Mouse (Mus musculus) liver, embryonic 16.5 days (tissue): ENCODE results near the gene Gtf3c2. TPM values are rescaled to one million over a fixed set of nuclear protein-coding genes. Genes with fewer than 3 reads are reported as not detected.

ENCODE experiments used
- ATAC-seq: fragments of 200-750 bp; cut with Nextera tagmentation; 2 replicates; pipeline ENCODE4 v1.8.0; 2017; ENCODE audit warnings: low read depth, mild to moderate bottlenecking, moderate number of reproducible peaks, moderate library complexity
- H3K27ac ChIP-seq: fragments of 300-500 bp; sonication (generic); 2 replicates; pipeline ENCODE4 v1.5.1; 2014; ENCODE audit warnings: mild to moderate bottlenecking, low read length
- H3K27me3 ChIP-seq: fragments of 300-500 bp; sonication (generic); 2 replicates; pipeline ENCODE4 v1.6.1; 2014; ENCODE audit warnings: low read depth, low read length, mixed read lengths; ENCODE audit not compliant: control insufficient read depth, insufficient read depth
- H3K36me3 ChIP-seq: fragments of 300-500 bp; sonication (generic); 2 replicates; pipeline ENCODE4 v1.6.1; 2014; ENCODE audit warnings: mild to moderate bottlenecking; ENCODE audit not compliant: control insufficient read depth, insufficient read depth
- H3K4me1 ChIP-seq: fragments of 300-500 bp; sonication (generic); 2 replicates; pipeline ENCODE4 v1.6.1; 2014; ENCODE audit warnings: low read depth, low read length, mixed read lengths; ENCODE audit not compliant: control insufficient read depth
- H3K4me2 ChIP-seq: fragments of 300-500 bp; sonication (generic); 2 replicates; pipeline ENCODE4 v1.6.1; 2014; ENCODE audit warnings: low read depth, low read length, mixed read lengths
- H3K4me3 ChIP-seq: fragments of 300-500 bp; sonication (generic); 2 replicates; pipeline ENCODE4 v1.5.1; 2014; ENCODE audit warnings: low read depth, mild to moderate bottlenecking, low read length
- H3K9ac ChIP-seq: fragments of 300-500 bp; sonication (generic); 2 replicates; pipeline ENCODE4 v1.6.1; 2014; ENCODE audit warnings: low read depth, low read length
- H3K9me3 ChIP-seq: fragments of 300-500 bp; sonication (generic); replicated peaks from 2 replicates; pipeline ENCODE4 v1.6.1; 2016; ENCODE audit warnings: low read length; ENCODE audit not compliant: control insufficient read depth
- WGBS: fragments of 180-500 bp; shearing (Covaris S2); extraction: QIAGEN DNeasy Blood & Tissue Kit; methylation state at CpG from one replicate; pipeline ENCODE4 v1.1.7; 2014; ENCODE audit not compliant: insufficient replicate concordance; 5-methylcytosine and 5-hydroxymethylcytosine counted together
- polyA plus RNA-seq: library from polyadenylated mRNA; unstranded; fragments of >200 nt; fragmentation: Nextera tagmentation; extraction: Ambion mirVana; gene quantifications from 2 replicates; pipeline ENCODE4 v1.2.1, GENCODE M21; 2015

Gtf3c2 gene
- polyA plus RNA-seq, 1 experiment from 2014 or later, result 32.2 TPM

GRCm38 (mm10) chr5:31199321-31199892 is 19.5 kb upstream of the Gtf3c2 start:
- no peaks in the 10 kb centered on the region for H3K27me3 ChIP-seq
- ATAC-seq, result no peak
- no peak overlapping the region for H3K27ac ChIP-seq
- H3K4me2 ChIP-seq, result no peak overlapping the region
- H3K9ac ChIP-seq, result no peak overlapping the region
- H3K9me3 ChIP-seq, result no peaks in the 10 kb centered on the region
- WGBS, result 90% methylated on average over 19 of the region's 19 CpGs
- peaks cover 16% of the 10 kb centered on the region for H3K4me1 ChIP-seq
- peaks cover 63% of the 10 kb centered on the region for H3K36me3 ChIP-seq
- no peak overlapping the region for H3K4me3 ChIP-seq

DNA sequence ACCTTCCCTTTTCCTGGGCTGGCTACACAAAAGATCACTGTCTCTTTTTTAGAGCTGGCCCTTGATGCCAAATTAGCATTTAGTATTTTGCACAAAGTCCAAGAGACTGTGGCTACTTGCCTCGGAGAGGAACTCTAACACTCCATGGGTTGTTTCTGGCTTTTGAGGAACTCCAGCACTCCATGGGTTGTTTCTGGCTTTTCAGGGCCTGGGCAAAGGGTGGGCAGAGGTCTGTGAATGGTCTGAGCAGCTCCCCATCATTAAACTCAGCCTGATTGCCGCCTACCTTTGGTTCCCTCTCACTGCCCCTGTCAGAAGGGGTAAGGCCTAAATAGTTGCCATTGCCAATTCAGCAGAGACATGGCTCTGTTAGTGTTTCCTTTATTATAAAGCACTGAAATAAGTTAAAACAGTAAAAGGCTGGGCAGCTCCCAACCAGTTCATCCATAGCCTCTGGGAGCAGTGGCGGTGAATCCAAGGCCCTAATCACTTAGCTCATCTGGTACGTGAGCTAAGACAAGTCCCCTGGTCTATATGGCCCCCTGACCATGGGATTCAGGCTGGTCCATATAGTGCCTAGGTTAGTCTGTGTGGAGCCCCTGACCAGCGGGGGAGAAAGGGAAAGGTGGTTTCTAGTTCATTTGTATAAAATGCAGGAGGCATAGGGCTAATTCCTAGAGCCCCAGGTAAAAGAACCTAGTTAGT is 18.8 kb upstream of the Gtf3c2 start:
- Histone ChIP-seq H3K9ac (no peak overlapping the region), H3K4me3 (no peak overlapping the region), H3K27me3 (no peaks in the 10 kb centered on the region), H3K4me2 (no peak overlapping the region), H3K4me1 (peaks cover 21% of the 10 kb centered on the region), H3K36me3 (peaks cover 58% of the 10 kb centered on the region), H3K27ac (no peak overlapping the region), H3K9me3 (no peaks in the 10 kb centered on the region)
- no peak for ATAC-seq
- 74% methylated on average over 5 of the region's 5 CpGs for WGBS

DNA sequence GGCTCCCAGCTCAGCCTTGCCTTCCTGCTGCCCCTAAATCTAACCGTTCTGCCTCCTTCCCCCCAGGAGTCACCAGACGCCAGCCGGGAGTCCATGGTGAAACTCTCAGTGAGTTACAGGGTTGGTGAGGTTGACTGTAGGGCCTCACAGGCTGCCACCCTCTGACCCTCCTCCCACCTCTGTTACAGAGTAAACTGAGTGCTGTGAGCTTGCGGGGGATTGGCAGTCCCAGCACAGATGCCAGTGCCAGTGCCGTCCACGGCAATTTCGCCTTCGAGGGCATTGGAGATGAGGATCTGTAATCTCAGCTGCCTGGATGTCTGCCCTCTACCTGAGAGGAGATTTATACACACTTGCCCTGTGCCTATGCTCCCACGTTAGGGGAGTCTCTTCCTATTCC is 18.2 kb upstream of the Gtf3c2 start:
- H3K9me3 ChIP-seq, result no peaks in the 10 kb centered on the region
- WGBS, result 80% methylated on average over 9 of the region's 9 CpGs
- no peak overlapping the region for H3K4me2 ChIP-seq
- ATAC-seq, result no peak
- no peak overlapping the region for H3K27ac ChIP-seq
- H3K27me3 ChIP-seq, result no peaks in the 10 kb centered on the region
- peaks cover 58% of the 10 kb centered on the region for H3K36me3 ChIP-seq
- H3K4me3 ChIP-seq, result no peak overlapping the region
- peaks cover 21% of the 10 kb centered on the region for H3K4me1 ChIP-seq
- H3K9ac ChIP-seq, result no peak overlapping the region

- Histone ChIP-seq H3K4me3 (no peak overlapping the region), H3K27ac (no peak overlapping the region), H3K27me3 (no peaks in the 10 kb centered on the region), H3K4me1 (peaks cover 15% of the 10 kb centered on the region), H3K9ac (no peak overlapping the region), H3K36me3 (peaks cover 51% of the 10 kb centered on the region), H3K4me2 (no peak overlapping the region), H3K9me3 (no peaks in the 10 kb centered on the region)
- no peak for ATAC-seq
- 91% methylated on average over 12 of the region's 12 CpGs for WGBS
Observed at GRCm38 (mm10) chr5:31197072-31197471, 17.1 kb upstream of the Gtf3c2 start.

DNA sequence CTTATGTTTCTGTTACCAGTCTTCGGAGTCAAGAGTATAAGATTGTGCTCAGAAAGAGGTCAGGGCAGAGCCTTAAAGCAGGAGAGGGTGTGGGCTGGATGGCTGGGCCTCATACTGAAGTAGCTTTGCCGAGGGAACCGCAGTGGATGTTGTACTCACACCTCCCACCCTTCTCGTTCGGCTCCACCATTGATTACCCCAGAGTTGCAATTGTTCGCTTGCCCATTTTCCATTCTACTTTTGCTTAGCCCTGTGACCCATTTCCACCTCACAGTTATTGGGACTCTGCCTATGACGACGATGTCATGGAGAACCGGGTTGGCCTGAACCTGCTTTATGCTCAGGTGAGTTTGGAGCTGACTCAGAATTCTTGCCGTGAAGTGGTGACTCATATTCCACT is 16.3 kb upstream of the Gtf3c2 start:
- Histone ChIP-seq H3K36me3 (peaks cover 51% of the 10 kb centered on the region), H3K4me1 (peaks cover 21% of the 10 kb centered on the region), H3K9me3 (no peaks in the 10 kb centered on the region), H3K27ac (no peak overlapping the region), H3K4me2 (no peak overlapping the region), H3K4me3 (no peak overlapping the region), H3K9ac (no peak overlapping the region), H3K27me3 (no peaks in the 10 kb centered on the region)
- ATAC-seq, result no peak
- WGBS, result 94% methylated on average over 10 of the region's 10 CpGs

DNA sequence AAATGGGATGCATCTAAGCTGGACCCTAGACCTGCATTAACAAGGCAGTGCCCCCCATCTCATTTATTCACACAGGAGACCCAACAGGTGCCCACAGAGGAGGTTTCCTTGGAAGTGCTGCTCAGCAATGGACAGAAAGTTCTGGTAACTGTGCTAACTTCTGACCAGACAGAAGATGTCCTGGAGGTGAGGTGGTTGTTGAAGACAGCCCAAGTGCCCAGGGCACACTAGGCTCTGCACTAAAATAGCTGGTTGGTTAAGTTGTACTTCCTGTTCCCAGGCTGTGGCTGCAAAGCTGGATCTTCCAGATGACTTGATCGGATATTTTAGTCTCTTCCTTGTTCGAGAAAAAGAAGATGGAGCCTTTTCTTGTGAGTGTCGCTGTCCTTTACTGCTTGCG is 15.7 kb upstream of the Gtf3c2 start:
- H3K4me1 ChIP-seq, result peaks cover 20% of the 10 kb centered on the region
- no peaks in the 10 kb centered on the region for H3K9me3 ChIP-seq
- H3K27ac ChIP-seq, result no peak overlapping the region
- WGBS, result 79% methylated on average over 4 of the region's 4 CpGs
- H3K4me2 ChIP-seq, result no peak overlapping the region
- H3K4me3 ChIP-seq, result no peak overlapping the region
- no peaks in the 10 kb centered on the region for H3K27me3 ChIP-seq
- no peak for ATAC-seq
- H3K9ac ChIP-seq, result no peak overlapping the region
- H3K36me3 ChIP-seq, result peaks cover 55% of the 10 kb centered on the region

DNA sequence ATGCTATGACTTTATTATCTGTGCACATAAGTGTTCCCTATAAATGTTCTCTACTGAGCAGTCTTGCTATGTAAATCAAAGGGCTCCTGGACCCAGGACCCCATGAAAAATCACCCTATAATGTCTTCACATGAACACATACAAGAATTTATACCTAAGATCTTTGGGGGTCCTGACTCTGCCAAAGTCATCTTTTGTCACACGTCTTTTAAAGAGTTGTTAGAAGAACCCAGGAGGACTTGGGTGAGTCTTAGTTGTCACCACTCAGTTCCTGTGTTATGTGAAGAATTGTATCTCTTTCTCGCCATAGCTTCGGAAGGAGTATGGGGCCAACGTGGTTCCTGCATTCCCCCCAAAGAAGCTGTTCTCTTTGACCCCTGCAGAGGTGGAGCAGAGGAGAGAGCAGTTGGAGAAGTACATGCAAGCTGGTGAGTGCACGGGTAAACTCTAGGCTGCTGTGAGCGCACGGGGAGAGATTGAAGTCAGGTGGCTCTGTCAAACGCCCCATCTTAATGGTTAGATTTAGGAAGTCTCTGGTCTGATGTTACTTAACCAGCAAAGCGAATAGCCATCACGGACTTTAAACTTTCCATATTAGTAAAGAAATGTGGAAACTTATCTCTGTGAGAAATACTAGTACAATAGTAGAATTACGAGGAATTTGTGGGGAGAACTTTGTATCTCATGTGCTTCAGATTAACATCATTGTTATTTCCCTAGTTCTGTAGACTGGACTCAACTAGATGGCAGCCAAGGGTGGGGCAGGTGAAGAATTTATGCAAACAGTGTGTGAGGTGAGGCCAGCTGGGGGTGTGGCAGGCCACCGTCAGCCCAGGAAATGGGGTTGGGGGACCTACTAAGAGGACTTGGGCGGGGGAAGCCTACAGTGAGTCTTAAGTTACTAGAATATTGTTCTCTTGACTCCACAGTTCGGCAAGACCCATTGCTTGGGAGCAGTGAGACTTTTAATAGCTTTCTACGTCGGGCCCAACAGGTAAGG is 14.8 kb upstream of the Gtf3c2 start:
- peak overlapping the region; percentile 90 for H3K9ac ChIP-seq
- peak overlapping the region; percentile 84 for H3K4me3 ChIP-seq
- 84% methylated on average over 16 of the region's 16 CpGs for WGBS
- H3K36me3 ChIP-seq, result peaks cover 59% of the 10 kb centered on the region
- H3K27ac ChIP-seq, result peak overlapping the region; percentile 83; the same call in 1 of the 2 replicates
- no peak for ATAC-seq
- no peaks in the 10 kb centered on the region for H3K27me3 ChIP-seq
- H3K4me1 ChIP-seq, result peaks cover 20% of the 10 kb centered on the region
- peak overlapping the region; percentile 84 for H3K4me2 ChIP-seq
- H3K9me3 ChIP-seq, result no peaks in the 10 kb centered on the region

DNA sequence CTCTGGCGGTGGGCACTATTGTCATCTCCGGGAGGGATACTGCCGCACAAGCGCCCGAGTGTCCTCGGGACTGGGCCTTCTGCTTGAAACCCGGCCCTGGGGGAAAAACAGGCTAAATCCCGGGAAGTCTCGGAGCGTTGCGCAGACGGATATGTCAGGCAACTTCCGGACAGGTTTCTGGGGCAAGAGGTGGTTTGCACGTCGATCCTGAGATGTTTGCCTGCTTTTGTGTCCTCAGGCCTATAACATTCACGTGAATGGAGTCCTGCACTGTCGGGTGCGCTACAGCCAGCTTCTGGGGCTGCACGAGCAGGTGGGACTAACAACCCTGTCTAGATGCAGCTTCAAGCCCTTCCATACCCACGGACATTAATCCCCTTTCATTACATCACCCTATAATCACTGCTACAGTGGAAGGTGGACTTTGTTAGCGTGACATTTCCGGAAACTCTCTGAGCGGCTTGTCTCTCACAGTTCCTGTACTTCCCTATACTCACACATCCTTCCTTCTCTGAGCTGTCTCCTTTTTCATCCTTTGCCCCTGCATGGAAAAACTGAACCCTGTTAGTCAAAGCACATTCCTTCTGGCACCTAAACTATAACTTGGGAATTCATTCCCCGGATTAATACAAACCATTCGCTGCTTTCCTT is 13.8 kb upstream of the Gtf3c2 start:
- WGBS, result 6% methylated on average over 25 of the region's 25 CpGs
- Histone ChIP-seq H3K4me3 (peak overlapping the region; percentile 84), H3K27me3 (no peaks in the 10 kb centered on the region), H3K4me2 (peak overlapping the region; percentile 84), H3K9ac (peak overlapping the region; percentile 90), H3K4me1 (peaks cover 20% of the 10 kb centered on the region), H3K9me3 (no peaks in the 10 kb centered on the region), H3K36me3 (peaks cover 54% of the 10 kb centered on the region), H3K27ac (peak overlapping the region; percentile 83)
- no peak for ATAC-seq
